Mouse (Mus musculus) C2C12 (cell line): ENCODE measurements around the gene Zfp879.

Experiments used
- CEBPB ChIP-seq: IDR thresholded peaks from one replicate; pipeline ENCODE4 v1.6.1; 2011; ENCODE audit warnings: low read depth, mild to moderate bottlenecking, control low read depth, moderate library complexity
- CTCF ChIP-seq: IDR thresholded peaks from one replicate; pipeline ENCODE4 v1.5.1; 2011; ENCODE audit not compliant: control insufficient read depth, insufficient read depth, insufficient read length
- MAX ChIP-seq: IDR thresholded peaks from one replicate; pipeline ENCODE4 v1.6.1; 2011; ENCODE audit warnings: mild to moderate bottlenecking, control low read depth
- MYOD1 ChIP-seq: IDR thresholded peaks from one replicate; pipeline ENCODE4 v1.6.1; 2011; ENCODE audit warnings: low read depth; ENCODE audit not compliant: control insufficient read depth, insufficient read length
- USF1 ChIP-seq: IDR thresholded peaks from one replicate; pipeline ENCODE4 v1.6.1; 2011; ENCODE audit warnings: low read depth, mild to moderate bottlenecking, control low read depth, moderate library complexity

DNA sequence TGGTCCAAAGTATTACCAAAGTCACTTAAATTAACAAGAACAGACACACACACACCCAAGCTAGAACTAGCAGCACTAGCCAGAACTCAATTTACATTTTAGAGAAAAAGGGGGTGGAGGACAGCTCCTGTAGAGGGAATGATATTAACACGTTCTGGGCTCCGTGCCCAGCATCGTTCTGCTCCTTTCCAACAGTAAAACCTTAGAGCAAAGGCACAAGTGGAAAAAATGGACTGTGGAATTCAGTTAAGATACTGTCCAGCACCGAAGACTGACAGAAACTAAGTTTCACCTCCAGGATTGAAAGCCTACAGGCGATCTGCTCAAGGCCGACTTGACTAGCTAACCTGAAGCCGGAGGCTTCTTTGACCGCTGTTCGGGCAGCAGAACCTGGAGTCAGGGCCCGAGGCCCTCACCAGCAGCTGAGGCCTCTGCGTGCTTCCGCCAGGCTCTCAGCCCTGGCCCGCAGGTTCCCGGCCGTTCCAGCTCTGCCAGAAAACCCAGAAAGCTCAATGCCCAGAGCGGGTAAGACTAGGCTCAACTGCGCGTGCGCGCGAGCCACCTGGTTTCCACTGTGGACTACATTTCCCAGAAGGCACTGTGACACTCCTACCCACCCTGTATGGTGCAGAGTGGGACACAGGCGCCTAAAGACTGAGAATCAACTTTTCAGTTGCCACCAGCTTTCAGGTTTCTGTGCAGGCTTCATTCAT, at the start of gene Zfp879:
- no peak for TF ChIP-seq CTCF
- no peak for TF ChIP-seq MYOD1
- TF ChIP-seq MAX = no peak
- no peak for TF ChIP-seq USF1
- no peak for TF ChIP-seq CEBPB
